Mouse (Mus musculus) MEL (cell line): ENCODE data around the gene Thap8.

Source experiments
- CTCF ChIP-seq, 3 experiments: IDR thresholded peaks in 2 of 3; conservative IDR thresholded peaks in 1 of 3; 2 replicates each; pipeline ENCODE4 v1.5.1; 2011 to 2012; ENCODE audit warnings: low read length in 3 of 3, low read depth in 2 of 3, mild to moderate bottlenecking in 2 of 3, improper control_type of control experiment in 1 of 3, inconsistent platforms in 1 of 3, mixed read lengths in 1 of 3, moderate library complexity in 1 of 3; ENCODE audit not compliant: control insufficient read depth in 1 of 3, insufficient read depth in 1 of 3, poor library complexity in 1 of 3, severe bottlenecking in 1 of 3
- EP300 ChIP-seq, 2 experiments: IDR thresholded peaks; 2 replicates each; pipeline ENCODE4 v1.6.1; 2011; ENCODE audit warnings: improper control_type of control experiment in 2 of 2, low read length in 2 of 2, low read depth in 1 of 2, mild to moderate bottlenecking in 1 of 2
- ETS1 ChIP-seq: IDR thresholded peaks from 2 replicates; pipeline ENCODE4 v1.6.1; 2012; ENCODE audit warnings: low read depth, mild to moderate bottlenecking, inconsistent platforms, low read length, improper control_type of control experiment, moderate library complexity
- GATA1 ChIP-seq: IDR thresholded peaks from 2 replicates; pipeline ENCODE4 v1.6.1; 2011; ENCODE audit warnings: low read depth, low read length, improper control_type of control experiment
- MAFK ChIP-seq: IDR thresholded peaks from 2 replicates; pipeline ENCODE4 v1.6.1; 2011; ENCODE audit warnings: low read depth, mild to moderate bottlenecking, low read length, improper control_type of control experiment, borderline replicate concordance
- MXI1 ChIP-seq: IDR thresholded peaks from 2 replicates; pipeline ENCODE4 v1.6.1; 2011; ENCODE audit warnings: mild to moderate bottlenecking, low read depth, low read length, improper control_type of control experiment
- MYB ChIP-seq: IDR thresholded peaks from 2 replicates; pipeline ENCODE4 v1.6.1; 2011; ENCODE audit warnings: mild to moderate bottlenecking, low read depth, low read length, improper control_type of control experiment
- POLR2A ChIP-seq, 2 experiments: IDR thresholded peaks; 2 replicates each; pipeline ENCODE4 v1.6.1; 2011 to 2012; ENCODE audit warnings: low read length in 2 of 2, mild to moderate bottlenecking in 2 of 2, control low read depth in 1 of 2, improper control_type of control experiment in 1 of 2, low read depth in 1 of 2, moderate library complexity in 1 of 2; ENCODE audit not compliant: control insufficient read depth in 1 of 2, insufficient read depth in 1 of 2, poor library complexity in 1 of 2
- POLR2AphosphoS2 ChIP-seq: IDR thresholded peaks from 2 replicates; pipeline ENCODE4 v1.6.1; 2011; ENCODE audit warnings: low read length, improper control_type of control experiment
- RCOR1 ChIP-seq: IDR thresholded peaks from 2 replicates; pipeline ENCODE4 v1.6.1; 2012; ENCODE audit warnings: low read depth, mild to moderate bottlenecking, inconsistent platforms, low read length, improper control_type of control experiment
- TCF12 ChIP-seq: IDR thresholded peaks from 2 replicates; pipeline ENCODE4 v1.6.1; 2014; ENCODE audit warnings: low read depth, mild to moderate bottlenecking, inconsistent platforms, low read length, improper control_type of control experiment, moderate library complexity
- USF2 ChIP-seq, 2 experiments: IDR thresholded peaks; 2 replicates each; pipeline ENCODE4 v1.6.1; 2011 to 2012; ENCODE audit warnings: improper control_type of control experiment in 2 of 2, low read length in 2 of 2, borderline replicate concordance in 1 of 2, inconsistent platforms in 1 of 2, low read depth in 1 of 2, mild to moderate bottlenecking in 1 of 2; ENCODE audit not compliant: insufficient read depth in 1 of 2
- ZC3H11A ChIP-seq: IDR thresholded peaks from 2 replicates; pipeline ENCODE4 v1.6.1; 2012; ENCODE audit warnings: low read depth, mild to moderate bottlenecking, inconsistent platforms, low read length, improper control_type of control experiment
- ZNF384 ChIP-seq: IDR thresholded peaks from 2 replicates; pipeline ENCODE4 v1.6.1; 2012; ENCODE audit warnings: low read depth, mild to moderate bottlenecking, inconsistent platforms, low read length, improper control_type of control experiment

- no peak for TF ChIP-seq ZNF384
- TF ChIP-seq CTCF (IDR thresholded peaks at IDR 0.05 in 2 of 3, conservative IDR thresholded peaks at IDR 0.05 in 1 of 3; ENCODE audit: control insufficient read depth in 1 of 3, insufficient read depth in 1 of 3, low read depth in 2 of 3, low read length in 3 of 3, poor library complexity in 1 of 3, severe bottlenecking in 1 of 3) = no peak
- TF ChIP-seq MYB = no peak
- no peak for TF ChIP-seq GATA1
- no peak for TF ChIP-seq USF2 (IDR thresholded peaks at IDR 0.05; ENCODE audit: borderline replicate concordance in 1 of 2, insufficient read depth in 1 of 2, low read depth in 1 of 2, low read length in 2 of 2)
- no peak; the same call in 1 of the 2 replicates for TF ChIP-seq RCOR1
- TF ChIP-seq POLR2A (IDR thresholded peaks at IDR 0.05; ENCODE audit: control insufficient read depth in 1 of 2, insufficient read depth in 1 of 2, low read depth in 1 of 2, low read length in 2 of 2, poor library complexity in 1 of 2) = no peak
- TF ChIP-seq POLR2AphosphoS2 = no peak
- TF ChIP-seq ZC3H11A = no peak
- no peak for TF ChIP-seq ETS1
- no peak for TF ChIP-seq MXI1
- no peak; the same call in 1 of the 2 replicates for TF ChIP-seq TCF12
- TF ChIP-seq EP300 (IDR thresholded peaks at IDR 0.05; ENCODE audit: low read depth in 1 of 2, low read length in 2 of 2) = no peak; a peak in 2 of 4 replicates
- no peak for TF ChIP-seq MAFK
Measured at GRCm38 (mm10) chr7:30322865-30323264, 43.0 kb downstream of the Thap8 start.
